Mouse (Mus musculus) cerebellum, adult 11-12 months (tissue): ENCODE measurements around the gene Pkd1l3.

Experiments used
- DNase-seq: peaks from one replicate; pipeline ENCODE4 v3.0.0; 2022

The Pkd1l3 gene

DNA sequence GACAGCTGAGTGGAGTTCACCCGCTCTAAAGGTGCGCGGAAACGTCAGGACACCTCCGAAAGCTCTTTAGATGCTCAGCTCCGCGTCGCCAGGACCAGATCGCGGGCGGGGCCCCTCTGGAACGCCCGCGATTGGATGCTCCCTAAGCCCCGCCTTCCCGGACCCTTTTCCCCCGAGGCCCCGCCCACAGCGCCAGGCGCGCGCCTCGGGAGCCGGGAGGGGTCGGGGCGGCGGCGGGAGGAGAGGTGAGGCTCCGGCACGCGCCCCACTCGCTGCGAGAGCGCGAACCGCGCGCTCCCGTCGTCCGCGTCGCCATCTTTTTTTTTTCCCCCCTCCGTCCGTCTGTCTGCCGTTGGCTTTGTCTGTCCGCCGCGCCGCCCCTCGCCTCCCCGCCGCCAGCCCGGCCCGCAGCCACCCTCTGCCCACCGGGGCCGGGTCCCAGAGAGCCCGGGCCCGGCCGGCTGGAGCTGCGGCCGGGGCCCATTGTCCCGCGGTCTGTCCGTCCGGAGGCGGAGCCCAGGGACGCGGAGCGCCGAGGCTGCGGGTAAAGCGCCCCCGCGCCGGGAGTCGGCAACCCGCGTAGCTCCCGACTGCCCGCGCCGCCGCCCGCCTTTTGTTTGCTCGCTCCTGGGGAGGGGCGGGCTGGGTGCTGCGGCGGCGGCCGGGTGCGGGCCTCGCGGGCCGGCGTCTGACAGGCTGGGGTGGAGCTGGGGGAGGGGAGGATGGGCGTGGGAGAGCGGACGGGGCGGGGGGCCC, 91.2 kb downstream of the Pkd1l3 start, which contains the start of gene Zfp821:
Zfp821 (plus strand) TSS at position 227 of the 756 bp plus-strand sequence.
- peak; percentile 97 for DNase-seq

- peak; percentile 59 for DNase-seq
Observed at GRCm38 (mm10) chr8:109706076-109706873, 92.0 kb downstream of the Pkd1l3 start.

GRCm38 (mm10) chr8:109706874-109707237, 92.5 kb downstream of the Pkd1l3 start:
- DNase-seq, result peak; percentile 74

GRCm38 (mm10) chr8:109707921-109708320, 93.6 kb downstream of the Pkd1l3 start:
- no peak for DNase-seq

DNA sequence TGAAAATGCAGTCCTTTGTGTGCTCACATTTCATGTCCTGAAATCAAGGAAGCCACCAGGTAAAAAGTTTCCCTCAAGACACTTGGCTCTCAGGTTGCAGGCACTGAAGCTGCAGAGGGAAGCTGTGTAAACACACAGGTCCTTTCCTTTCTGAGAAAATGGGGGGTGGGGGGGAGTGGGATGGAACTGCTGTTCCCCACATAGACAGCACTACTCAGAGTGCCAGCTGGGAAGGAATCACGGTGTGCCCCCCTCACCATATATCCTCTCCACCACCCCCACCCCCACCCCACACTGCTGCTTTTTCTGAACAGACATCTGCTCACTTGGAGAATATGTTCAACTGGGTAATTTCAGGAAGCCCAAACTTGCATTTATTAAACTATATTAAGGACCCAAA, 98.2 kb downstream of the Pkd1l3 start:
- no peak for DNase-seq

GRCm38 (mm10) chr8:109714961-109715360, 100.6 kb downstream of the Pkd1l3 start:
- no peak for DNase-seq
